Mouse (Mus musculus): Measurements from ENCODE around the gene Ccnb1ip1.

GRCm38 (mm10) chr14:50784391-50785250 lies 22.9 kb downstream of the Ccnb1ip1 start:
- TF ChIP-seq CTCF (IDR thresholded peaks at IDR 0.05; ENCODE audit: borderline replicate concordance, insufficient read depth, low read depth, low read length) (no peak), POLR2A (IDR thresholded peaks at IDR 0.05; ENCODE audit: borderline replicate concordance, insufficient read depth, low read length) (no peak)

All from cerebellum, adult 2 months (tissue).